Mouse (Mus musculus): ENCODE data around the gene Abcd3. TPM values are rescaled to one million over a fixed set of nuclear protein-coding genes. Genes with fewer than 3 reads are reported as not detected.

Gene Abcd3
- 240 TPM for polyA plus RNA-seq (2014; fragmentation: Illumina TruSeq; extraction: RNeasy Lipid Tissue Mini Kit (QIAGEN cat#74804); ENCODE audit: low read depth, low replicate concordance)

GRCm38 (mm10) chr3:121814877-121815548, at the start of gene Abcd3:
TSS of gene Abcd3 (minus strand) at chr3:121815302.

GRCm38 (mm10) chr3:121722971-121723844, 91.9 kb downstream of the Abcd3 start, which contains the start of gene F3:
TSS of gene F3 (plus strand) at chr3:121723537.

Other genes starting within 250 kb of the Abcd3 start
- gene 4930432M17Rik, start 144.5 kb downstream of the Abcd3 start, polyA plus RNA-seq (2014; fragmentation: Illumina TruSeq; extraction: RNeasy Lipid Tissue Mini Kit (QIAGEN cat#74804); ENCODE audit: low read depth, low replicate concordance) = not detected
- 27.0 TPM for gene F3, start 91.8 kb downstream of the Abcd3 start, polyA plus RNA-seq (2014; fragmentation: Illumina TruSeq; extraction: RNeasy Lipid Tissue Mini Kit (QIAGEN cat#74804); ENCODE audit: low read depth, low replicate concordance)
- 102 TPM for gene Arhgap29, start 137.2 kb upstream of the Abcd3 start, polyA plus RNA-seq (2014; fragmentation: Illumina TruSeq; extraction: RNeasy Lipid Tissue Mini Kit (QIAGEN cat#74804); ENCODE audit: low read depth, low replicate concordance)
- gene Abca4, start 229.1 kb upstream of the Abcd3 start, polyA plus RNA-seq (2014; fragmentation: Illumina TruSeq; extraction: RNeasy Lipid Tissue Mini Kit (QIAGEN cat#74804); ENCODE audit: low read depth, low replicate concordance) = 2.2 TPM

All from adrenal gland, adult 10 weeks (tissue).